16 mouse cellular contexts compared by ENCODE assay signal in the genomic region with DNA sequence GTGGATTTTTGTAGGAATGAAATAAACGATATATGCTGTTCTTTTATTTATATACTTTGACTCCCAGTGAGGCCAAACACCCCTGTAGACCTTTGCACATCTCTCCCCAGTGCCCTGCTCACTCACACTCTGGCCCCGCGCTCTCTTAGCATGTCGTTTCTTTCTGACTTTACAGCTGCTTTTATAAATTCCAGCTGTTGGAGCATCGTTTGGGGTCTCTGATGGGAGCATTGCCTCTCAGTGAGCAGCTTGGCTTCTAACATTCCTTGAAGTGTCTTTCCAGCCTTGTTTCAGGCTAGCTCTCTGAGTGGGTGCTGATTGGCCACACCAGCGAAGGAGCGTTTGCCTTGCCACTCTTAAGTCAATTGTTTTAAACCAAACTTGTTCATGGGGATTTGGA. TPM values are rescaled to one million over a fixed set of nuclear protein-coding genes. Genes with fewer than 3 reads are reported as not detected.
A peak's percentile ranks its signal among the peaks of the same experiment; 100 is the strongest.
DNase-seq lines count a peak whose midpoint lies in the region; ATAC-seq and TF ChIP-seq lines count a peak whose summit lies in the region.
"Had no signal": no experiment of that assay in that cellular context is flagged by ENCODE, and none has a peak within 500 bp of the region (broad histone marks: within the 10 kb centered on the region; RNA-seq: fewer than 3 reads in every experiment).

No protein-coding gene starts in this region.

- peak overlapping the region; percentile 36; the same call in 1 of the 2 replicates for H3K27ac ChIP-seq in hindbrain, embryonic 10.5 days
- no peak overlapping the region for H3K27ac ChIP-seq in hindbrain, postnatal 0 days
- H3K27ac ChIP-seq in lung, postnatal 0 days (ENCODE audit: low read length): no peak overlapping the region
- no peak overlapping the region for H3K27ac ChIP-seq in limb, embryonic 11.5 days (replicated peaks; ENCODE audit: low read depth, low read length)
- H3K27ac ChIP-seq in forebrain, embryonic 11.5 days (ENCODE audit: low read depth, low read length): no peak overlapping the region
- H3K27ac ChIP-seq: macrophage; neural tube, embryonic 12.5 days had no signal

- H3K4me2 ChIP-seq in hindbrain, postnatal 0 days (ENCODE audit: low read depth, low read length): no peak overlapping the region
- peak overlapping the region; percentile 17; the same call in 1 of the 2 replicates for H3K4me2 ChIP-seq in lung, postnatal 0 days (replicated peaks; ENCODE audit: low read depth, low read length)
- H3K4me2 ChIP-seq in limb, embryonic 11.5 days (ENCODE audit: low read depth, severe bottlenecking): no peak overlapping the region
- H3K4me2 ChIP-seq in forebrain, embryonic 11.5 days (ENCODE audit: low read depth, low read length, severe bottlenecking): no peak overlapping the region
- H3K4me2 ChIP-seq: neural tube, embryonic 12.5 days had no signal

- no peak for DNase-seq in hindbrain, embryonic 10.5 days (ENCODE audit: low spot score)
- DNase-seq in hindbrain, postnatal 0 days (ENCODE audit: low spot score): no peak
- DNase-seq in lung, postnatal 0 days (ENCODE audit: low spot score): peak; percentile 15
- DNase-seq in lung, postnatal 4 days: no peak
- DNase-seq in limb, embryonic 11.5 days (ENCODE audit: low spot score): peak; percentile 35
- no peak for DNase-seq in frontal cortex, adult 2 months (ENCODE audit: extremely low spot score in 1 of 2, low spot score in 1 of 2)
- no peak for DNase-seq in forebrain, embryonic 11.5 days (ENCODE audit: low spot score)
- DNase-seq in urinary bladder, adult 18-20 months (ENCODE audit: low spot score in 2 of 2): no peak
- DNase-seq: cerebellum, adult 11 months; layer of hippocampus, postnatal 36 days; midbrain, embryonic 14.5 days; thymus, adult 2 months had no signal

- peaks cover 40% of the 10 kb centered on the region for H3K4me1 ChIP-seq in hindbrain, embryonic 10.5 days (replicated peaks)
- no peaks in the 10 kb centered on the region for H3K4me1 ChIP-seq in hindbrain, postnatal 0 days (ENCODE audit: insufficient read depth, low read length)
- H3K4me1 ChIP-seq in lung, postnatal 0 days (ENCODE audit: insufficient read depth, low read depth, low read length): no peaks in the 10 kb centered on the region
- H3K4me1 ChIP-seq in limb, embryonic 11.5 days (ENCODE audit: control insufficient read depth, insufficient read depth, low read length): peaks cover 4% of the 10 kb centered on the region; the same call in 1 of the 2 replicates
- H3K4me1 ChIP-seq in forebrain, embryonic 11.5 days (replicated peaks; ENCODE audit: control insufficient read depth, insufficient read depth, low read length): no peaks in the 10 kb centered on the region
- H3K4me1 ChIP-seq: neural tube, embryonic 12.5 days had no signal

- no peak overlapping the region for H3K4me3 ChIP-seq in hindbrain, embryonic 10.5 days
- H3K4me3 ChIP-seq in hindbrain, postnatal 0 days (ENCODE audit: low read length): no peak overlapping the region
- H3K4me3 ChIP-seq in lung, postnatal 0 days (ENCODE audit: low read depth, low read length): no peak overlapping the region
- H3K4me3 ChIP-seq in limb, embryonic 11.5 days (ENCODE audit: low read depth, low read length): no peak overlapping the region
- no peak overlapping the region for H3K4me3 ChIP-seq in forebrain, embryonic 11.5 days (ENCODE audit: low read depth, low read length)
- H3K4me3 ChIP-seq: neural tube, embryonic 12.5 days had no signal

- ATAC-seq in hindbrain, postnatal 0 days: no peak
- no peak for ATAC-seq in lung, postnatal 0 days
- ATAC-seq in limb, embryonic 11.5 days (ENCODE audit: insufficient number of reproducible peaks, low FRiP score, low TSS enrichment, low read depth): no peak
- ATAC-seq in forebrain, embryonic 11.5 days (replicated peaks; ENCODE audit: low FRiP score): no peak
- ATAC-seq: hindbrain, embryonic 16.5 days had no signal

- no peaks in the 10 kb centered on the region for H3K9me3 ChIP-seq in hindbrain, embryonic 10.5 days
- no peaks in the 10 kb centered on the region for H3K9me3 ChIP-seq in hindbrain, postnatal 0 days (ENCODE audit: low read length)
- H3K9me3 ChIP-seq in lung, postnatal 0 days (ENCODE audit: low read length): no peaks in the 10 kb centered on the region
- no peaks in the 10 kb centered on the region for H3K9me3 ChIP-seq in limb, embryonic 11.5 days (ENCODE audit: control insufficient read depth, low read length)
- no peaks in the 10 kb centered on the region for H3K9me3 ChIP-seq in forebrain, embryonic 11.5 days (ENCODE audit: control insufficient read depth, low read length)
- H3K9me3 ChIP-seq: neural tube, embryonic 12.5 days had no signal

- TF ChIP-seq EP300 in lung, postnatal 0 days (IDR thresholded peaks at IDR 0.05): no peak

- no peak overlapping the region for H3K9ac ChIP-seq in hindbrain, postnatal 0 days (replicated peaks; ENCODE audit: low read length)
- no peak overlapping the region for H3K9ac ChIP-seq in lung, postnatal 0 days (replicated peaks; ENCODE audit: low read depth)
- H3K9ac ChIP-seq in limb, embryonic 11.5 days (ENCODE audit: low read length): no peak overlapping the region
- H3K9ac ChIP-seq in forebrain, embryonic 11.5 days (ENCODE audit: low read length): no peak overlapping the region
- H3K9ac ChIP-seq: neural tube, embryonic 12.5 days had no signal

- H3K36me3 ChIP-seq in hindbrain, embryonic 10.5 days: no peaks in the 10 kb centered on the region
- H3K36me3 ChIP-seq in hindbrain, postnatal 0 days (ENCODE audit: insufficient read depth, low read length): no peaks in the 10 kb centered on the region
- no peaks in the 10 kb centered on the region for H3K36me3 ChIP-seq in lung, postnatal 0 days (ENCODE audit: insufficient read depth, low read length)
- H3K36me3 ChIP-seq in limb, embryonic 11.5 days (ENCODE audit: control insufficient read depth, insufficient read depth, low read length): no peaks in the 10 kb centered on the region
- no peaks in the 10 kb centered on the region for H3K36me3 ChIP-seq in forebrain, embryonic 11.5 days (ENCODE audit: control insufficient read depth, insufficient read depth, low read length)
- H3K36me3 ChIP-seq: neural tube, embryonic 12.5 days had no signal

- TF ChIP-seq CTCF in hindbrain, postnatal 0 days (IDR thresholded peaks at IDR 0.05; ENCODE audit: low read depth): no peak
- no peak for TF ChIP-seq CTCF in lung, postnatal 0 days (IDR thresholded peaks at IDR 0.05)

- 67% methylated on average over 7 of the region's 7 CpGs for WGBS in hindbrain, embryonic 10.5 days
- WGBS in hindbrain, postnatal 0 days: 78% methylated on average over 7 of the region's 7 CpGs
- 35% methylated on average over 7 of the region's 7 CpGs for WGBS in lung, postnatal 0 days
- 36% methylated on average over 7 of the region's 7 CpGs for WGBS in limb, embryonic 11.5 days
- 73% methylated on average over 7 of the region's 7 CpGs for WGBS in forebrain, embryonic 11.5 days

- no peaks in the 10 kb centered on the region for H3K27me3 ChIP-seq in hindbrain, embryonic 10.5 days (ENCODE audit: insufficient read depth, poor library complexity, severe bottlenecking)
- H3K27me3 ChIP-seq in hindbrain, postnatal 0 days (ENCODE audit: insufficient read depth, low read length): no peaks in the 10 kb centered on the region
- H3K27me3 ChIP-seq in lung, postnatal 0 days (replicated peaks; ENCODE audit: insufficient read depth, low read length): no peaks in the 10 kb centered on the region
- H3K27me3 ChIP-seq in limb, embryonic 11.5 days (ENCODE audit: control insufficient read depth, insufficient read depth, low read length): no peaks in the 10 kb centered on the region
- no peaks in the 10 kb centered on the region for H3K27me3 ChIP-seq in forebrain, embryonic 11.5 days (ENCODE audit: control insufficient read depth, insufficient read depth, low read length)
- H3K27me3 ChIP-seq: neural tube, embryonic 12.5 days had no signal

RNA-seq across cellular contexts. Expression of a gene that starts 35.8 kb away (rescaled TPM):
- 12.2 and 15.2 TPM in 2 replicates for polyA plus RNA-seq in hindbrain, embryonic 10.5 days (2016; fragmentation: Nextera tagmentation; extraction: Ambion mirVana)
- 40.8 and 54.3 TPM in 2 replicates for total RNA-seq in hindbrain, postnatal 0 days (2014; rRNA removed)
- 11.2 and 12.7 TPM in 2 replicates for polyA plus RNA-seq in hindbrain, postnatal 0 days (2015; fragmentation: Nextera tagmentation; extraction: Ambion mirVana)
- polyA plus RNA-seq in lung, postnatal 0 days (2015; fragmentation: Nextera tagmentation; extraction: Ambion mirVana): 4.0 and 5.5 TPM in 2 replicates
- polyA plus RNA-seq in limb, embryonic 11.5 days (2014; fragmentation: Nextera tagmentation; extraction: Ambion mirVana): 17.6 and 21.5 TPM in 2 replicates
- polyA plus RNA-seq in frontal cortex, adult 2 months (2012; rRNA removed): 9.2 and 9.8 TPM in 2 replicates
- 11.0 and 13.1 TPM in 2 replicates for polyA plus RNA-seq in forebrain, embryonic 11.5 days (2014; fragmentation: Nextera tagmentation; extraction: Ambion mirVana)
- total RNA-seq: MEL had no signal
- polyA plus RNA-seq: macrophage had no signal

Comparison
In these comparisons a context has a peak if more than half of its experiments do, and no peak if none do; other contexts are left out.
1. DNase-seq: peak in lung, postnatal 0 days (single experiment) and limb, embryonic 11.5 days (single experiment); none in hindbrain, embryonic 10.5 days (single experiment), hindbrain, postnatal 0 days (single experiment), lung, postnatal 4 days (0 of 2), frontal cortex, adult 2 months (0 of 2), forebrain, embryonic 11.5 days (single experiment) and urinary bladder, adult 18-20 months (0 of 2).